In genomic region chr19:46510824-46511223, GRCm38 (mm10) we compare ENCODE assay signal across 9 mouse cellular contexts. TPM values are rescaled to one million over a fixed set of nuclear protein-coding genes. Genes with fewer than 3 reads are reported as not detected.
DNase-seq lines count a peak whose midpoint lies in the region; ATAC-seq and TF ChIP-seq lines count a peak whose summit lies in the region.
"Had no signal": no experiment of that assay in that cellular context is flagged by ENCODE, and none has a peak within 500 bp of the region (broad histone marks: within the 10 kb centered on the region; RNA-seq: fewer than 3 reads in every experiment).

No protein-coding gene starts in this region.

- peak; percentile 73 to 79 (median 79) for TF ChIP-seq CTCF in MEL (IDR thresholded peaks at IDR 0.05 in 2 of 3, conservative IDR thresholded peaks at IDR 0.05 in 1 of 3; ENCODE audit: control insufficient read depth in 1 of 3, insufficient read depth in 1 of 3, low read depth in 2 of 3, low read length in 3 of 3, poor library complexity in 1 of 3, severe bottlenecking in 1 of 3)

- ATAC-seq in heart, embryonic 16.5 days (replicated peaks; ENCODE audit: extremely low read depth, insufficient read depth, low FRiP score) = no peak
- no peak for ATAC-seq in liver, embryonic 15.5 days (ENCODE audit: insufficient read depth)

- peaks cover 57% of the 10 kb centered on the region for H3K79me2 ChIP-seq in MEL (ENCODE audit: control insufficient read depth, insufficient read depth, low read length, poor library complexity)

- no peak overlapping the region for H3K9ac ChIP-seq in heart, embryonic 16.5 days (ENCODE audit: low read length)
- H3K9ac ChIP-seq in MEL (ENCODE audit: control insufficient read depth, low read depth, low read length, poor library complexity, severe bottlenecking) = peak overlapping the region; percentile 3; the same call in 1 of the 2 replicates
- no peak overlapping the region for H3K9ac ChIP-seq in liver, embryonic 15.5 days

- TF ChIP-seq POLR2A in MEL (IDR thresholded peaks at IDR 0.05; ENCODE audit: control insufficient read depth in 1 of 2, insufficient read depth in 1 of 2, low read depth in 1 of 2, low read length in 2 of 2, poor library complexity in 1 of 2) = no peak

- H3K4me2 ChIP-seq in heart, embryonic 16.5 days (ENCODE audit: low read depth, low read length) = no peak overlapping the region
- no peak overlapping the region for H3K4me2 ChIP-seq in liver, embryonic 15.5 days

- TF ChIP-seq EP300 in MEL (IDR thresholded peaks at IDR 0.05; ENCODE audit: low read depth in 1 of 2, low read length in 2 of 2) = peak in 1 of 2 experiments; percentile 34; a peak in 2 of 4 replicates

- peak; percentile 2; the same call in 1 of the 2 replicates for TF ChIP-seq RAD21 in MEL (IDR thresholded peaks at IDR 0.05; ENCODE audit: low read depth, low read length)

- H3K4me3 ChIP-seq in heart, embryonic 16.5 days (ENCODE audit: low read length) = no peak overlapping the region
- H3K4me3 ChIP-seq in MEL (ENCODE audit: control insufficient read depth in 1 of 2, insufficient read depth in 1 of 2, low read depth in 2 of 2, low read length in 2 of 2) = no peak overlapping the region
- H3K4me3 ChIP-seq in liver, embryonic 15.5 days (replicated peaks) = no peak overlapping the region

- no peak for DNase-seq in heart, postnatal 14 days
- peak; percentile 61 for DNase-seq in A20 (ENCODE audit: low read depth, low spot score)
- DNase-seq in MEL (ENCODE audit: low read depth, low spot score) = peak; percentile 80
- DNase-seq in layer of hippocampus, postnatal 10 days (ENCODE audit: low spot score in 2 of 2) = no peak
- DNase-seq in gastrocnemius, postnatal 14 days = no peak
- no peak for DNase-seq in yolk sac, embryonic 10.5 days (ENCODE audit: low spot score)
- DNase-seq: embryo, embryonic 11 days had no signal

- H3K27ac ChIP-seq in heart, embryonic 16.5 days (ENCODE audit: low read length) = peak overlapping the region; percentile 17
- H3K27ac ChIP-seq in MEL (ENCODE audit: control insufficient read depth, low read depth, low read length) = 0 out of 2 replicates have a peak overlapping the region, but pooled peaks have one; percentile 7
- H3K27ac ChIP-seq in liver, embryonic 15.5 days (replicated peaks) = peak overlapping the region; percentile 42

- H3K27me3 ChIP-seq in heart, embryonic 16.5 days (ENCODE audit: control insufficient read depth, insufficient read depth, low read length) = no peaks in the 10 kb centered on the region
- H3K27me3 ChIP-seq in MEL (ENCODE audit: control insufficient read depth in 1 of 2, insufficient read depth in 2 of 2, low read length in 2 of 2) = no peaks in the 10 kb centered on the region
- no peaks in the 10 kb centered on the region for H3K27me3 ChIP-seq in liver, embryonic 15.5 days

- H3K9me3 ChIP-seq in heart, embryonic 16.5 days (replicated peaks; ENCODE audit: control insufficient read depth, low read length) = no peaks in the 10 kb centered on the region
- H3K9me3 ChIP-seq in MEL (replicated peaks; ENCODE audit: insufficient read depth, low read length) = no peaks in the 10 kb centered on the region
- no peaks in the 10 kb centered on the region for H3K9me3 ChIP-seq in liver, embryonic 15.5 days (replicated peaks)

- 56% methylated on average over 3 of the region's 3 CpGs for WGBS in heart, embryonic 16.5 days
- 42% methylated on average over 3 of the region's 3 CpGs for WGBS in liver, embryonic 15.5 days (ENCODE audit: insufficient replicate concordance)

- H3K4me1 ChIP-seq in heart, embryonic 16.5 days (ENCODE audit: control insufficient read depth, insufficient read depth, low read length) = peaks cover 51% of the 10 kb centered on the region
- H3K4me1 ChIP-seq in MEL (ENCODE audit: control insufficient read depth in 1 of 2, insufficient read depth in 2 of 2, low read length in 2 of 2) = peaks cover 17 to 39% of the 10 kb centered on the region in 2 experiments
- peaks cover 65% of the 10 kb centered on the region for H3K4me1 ChIP-seq in liver, embryonic 15.5 days (replicated peaks)

- peaks cover 44% of the 10 kb centered on the region for H3K36me3 ChIP-seq in heart, embryonic 16.5 days (ENCODE audit: control insufficient read depth, insufficient read depth)
- peaks cover 16 to 29% of the 10 kb centered on the region in 2 experiments for H3K36me3 ChIP-seq in MEL (ENCODE audit: control insufficient read depth in 1 of 2, insufficient read depth in 2 of 2, low read length in 2 of 2)
- peaks cover 92% of the 10 kb centered on the region for H3K36me3 ChIP-seq in liver, embryonic 15.5 days (replicated peaks)

- intact Hi-C loops in heart, postnatal 14 days (cut with DNase I) = loop anchor here (2.0 kb wide), 1 partner anchor 14 kb away; no protein-coding TSS in a partner anchor
- intact Hi-C loops in gastrocnemius, postnatal 14 days (cut with DNase I; ENCODE audit: low total_unique reads) = no loop called here

TF ChIP-seq in MEL, 35 proteins besides CTCF, POLR2A, EP300 and RAD21:
- TF ChIP-seq TCF12 (IDR thresholded peaks at IDR 0.05; ENCODE audit: low read depth, low read length) (no peak), POLR2AphosphoS5 (IDR thresholded peaks at IDR 0.05; ENCODE audit: borderline replicate concordance, low read depth, low read length) (no peak), USF1 (IDR thresholded peaks at IDR 0.05; ENCODE audit: low read depth, low read length) (peak; percentile 85), MAX (IDR thresholded peaks at IDR 0.05; ENCODE audit: low read length) (peak; percentile 42; the same call in 1 of the 2 replicates), ELF1 (IDR thresholded peaks at IDR 0.05; ENCODE audit: low read depth, low read length) (peak; percentile 59; the same call in 1 of the 2 replicates), ZC3H11A (IDR thresholded peaks at IDR 0.05; ENCODE audit: low read depth, low read length) (peak; percentile 22; the same call in 1 of the 2 replicates), HCFC1 (IDR thresholded peaks at IDR 0.05; ENCODE audit: low read depth, low read length) (peak; percentile 43; the same call in 1 of the 2 replicates), MAZ (IDR thresholded peaks at IDR 0.05; ENCODE audit: low read depth, low read length) (peak; percentile 99), CHD2 (IDR thresholded peaks at IDR 0.05; ENCODE audit: low read length) (no peak), MYB (IDR thresholded peaks at IDR 0.05; ENCODE audit: low read depth, low read length) (no peak), MAFK (IDR thresholded peaks at IDR 0.05; ENCODE audit: borderline replicate concordance, low read depth, low read length) (no peak), NRF1 (IDR thresholded peaks at IDR 0.05; ENCODE audit: insufficient read depth, low read depth, low read length, poor library complexity, severe bottlenecking) (no peak), MYC (IDR thresholded peaks at IDR 0.05; ENCODE audit: low read depth, low read length) (peak; percentile 50; the same call in 1 of the 2 replicates), SIN3A (IDR thresholded peaks at IDR 0.05; ENCODE audit: low read length) (peak; percentile 75; the same call in 1 of the 2 replicates), ETS1 (IDR thresholded peaks at IDR 0.05; ENCODE audit: low read depth, low read length) (0 out of 2 replicates have a peak, but pooled peaks have one; percentile 8), ZNF384 (IDR thresholded peaks at IDR 0.05; ENCODE audit: low read depth, low read length) (peak; percentile 70; the same call in 1 of the 2 replicates), CHD1 (IDR thresholded peaks at IDR 0.05; ENCODE audit: low read depth, low read length) (no peak), SMC3 (IDR thresholded peaks at IDR 0.05; ENCODE audit: low read depth, low read length) (peak; percentile 43), TAL1 (IDR thresholded peaks at IDR 0.05; ENCODE audit: low read length) (no peak), BHLHE40 (IDR thresholded peaks at IDR 0.05; ENCODE audit: borderline replicate concordance, low read depth, low read length) (0 out of 2 replicates have a peak, but pooled peaks have one; percentile 35), MXI1 (IDR thresholded peaks at IDR 0.05; ENCODE audit: low read depth, low read length) (peak; percentile 70), NELFE (IDR thresholded peaks at IDR 0.05; ENCODE audit: low read depth, low read length) (0 out of 2 replicates have a peak, but pooled peaks have one; percentile 17)

RNA-seq across cellular contexts. Expression of gene Trim8, which starts 9.3 kb away (rescaled TPM):
- 17.0 and 19.4 TPM in 2 replicates for polyA plus RNA-seq in heart, embryonic 16.5 days (2015; fragmentation: Nextera tagmentation; extraction: Ambion mirVana)
- total RNA-seq in heart, postnatal 14 days (2021) = 10 to 100 TPM; 47.6 to 50.0 TPM
- 19.1 and 21.2 TPM in 2 replicates for total RNA-seq in MEL (2012; rRNA removed)
- polyA plus RNA-seq in MEL (2012; ENCODE audit: insufficient read depth in 1 of 2, insufficient read length in 2 of 2, low read depth in 1 of 2, low replicate concordance in 2 of 2, missing spikeins in 1 of 2) = 10 to 100 TPM in 1 of 2 experiments, not detected in 1; 57.2 TPM
- 8.8 and 10.9 TPM in 2 replicates for polyA plus RNA-seq in liver, embryonic 15.5 days (2015; fragmentation: Nextera tagmentation; extraction: Ambion mirVana)
- total RNA-seq in layer of hippocampus, postnatal 10 days (2021) = 100 to 1,000 TPM; 108 to 111 TPM
- 10 to 100 TPM; 20.1 to 23.1 TPM for total RNA-seq in gastrocnemius, postnatal 14 days (2021)

Comparison
In these comparisons a context has a peak if more than half of its experiments do, and no peak if none do; other contexts are left out.
1. DNase-seq: peak in A20 (single experiment) and MEL (single experiment); none in heart, postnatal 14 days (0 of 2), layer of hippocampus, postnatal 10 days (0 of 2), gastrocnemius, postnatal 14 days (single experiment) and yolk sac, embryonic 10.5 days (single experiment).
2. Peak in every context shown above with its lines, with median percentiles within 50 percentile points of each other: H3K27ac ChIP-seq.